Mouse (Mus musculus) small intestine, adult 2 months (tissue): Measurements from ENCODE around the gene Gm10718.
"Not testable (repeated sequence)": the region's sequence is repeated elsewhere in the genome, so short reads cannot be mapped to it uniquely, and the experiment has no call there.

Experiments
- CTCF ChIP-seq: fragments of 200-500 bp; IDR thresholded peaks from 2 replicates; pipeline ENCODE4 v1.5.1; 2012; ENCODE audit warnings: low read depth, mild to moderate bottlenecking, control low read depth, inconsistent platforms, low read length, moderate library complexity, mixed read lengths; ENCODE audit not compliant: insufficient replicate concordance, insufficient read length; ENCODE audit errors: extremely low read depth
- POLR2A ChIP-seq: fragments of 200-500 bp; IDR thresholded peaks from 2 replicates; pipeline ENCODE4 v1.6.1; 2012; ENCODE audit warnings: low read depth, mild to moderate bottlenecking, control low read depth, inconsistent platforms, low read length, moderate library complexity

GRCm38 (mm10) chr9:3026136-3026535 is 2.8 kb downstream of the Gm10718 start:
- TF ChIP-seq POLR2A, CTCF: not testable (repeated sequence)
